Mouse (Mus musculus) layer of hippocampus, adult 18-20 months (tissue): ENCODE data around the gene Slc38a9. TPM values are rescaled to one million over a fixed set of nuclear protein-coding genes. Genes with fewer than 3 reads are reported as not detected.

ENCODE experiments used
- DNase-seq, 2 experiments: peaks; one replicate each; pipeline ENCODE4 v3.0.0; 2022; ENCODE audit warnings: low spot score in 2 of 2
- total RNA-seq, 2 experiments: library from RNA; stranded (reverse); gene quantifications; 2 replicates each; pipeline ENCODE4 v1.2.3; 2021

Slc38a9 gene
- total RNA-seq, 2 experiments from 2014 or later = 24.9 to 26.0 TPM

DNA sequence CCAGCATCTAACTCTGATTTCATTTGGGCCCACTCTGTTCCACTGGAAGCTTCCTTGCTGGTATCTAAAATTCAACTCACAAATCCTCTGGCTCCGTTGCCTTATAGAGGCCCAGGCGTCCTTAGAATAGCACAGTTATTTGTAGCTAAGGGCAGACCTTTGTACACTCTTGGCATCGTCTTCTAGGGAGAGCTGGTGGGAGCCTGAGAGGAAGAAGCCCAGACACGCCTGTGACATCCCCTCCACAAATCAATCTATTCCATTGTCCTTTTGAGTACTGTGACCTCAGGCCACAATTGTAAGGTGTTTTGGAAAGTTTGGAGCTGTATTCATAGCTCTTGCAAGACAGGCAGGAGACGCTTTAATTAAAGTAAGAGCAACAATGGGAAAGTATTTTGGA, 104.0 kb downstream of the Slc38a9 start:
- no peak for DNase-seq

DNA sequence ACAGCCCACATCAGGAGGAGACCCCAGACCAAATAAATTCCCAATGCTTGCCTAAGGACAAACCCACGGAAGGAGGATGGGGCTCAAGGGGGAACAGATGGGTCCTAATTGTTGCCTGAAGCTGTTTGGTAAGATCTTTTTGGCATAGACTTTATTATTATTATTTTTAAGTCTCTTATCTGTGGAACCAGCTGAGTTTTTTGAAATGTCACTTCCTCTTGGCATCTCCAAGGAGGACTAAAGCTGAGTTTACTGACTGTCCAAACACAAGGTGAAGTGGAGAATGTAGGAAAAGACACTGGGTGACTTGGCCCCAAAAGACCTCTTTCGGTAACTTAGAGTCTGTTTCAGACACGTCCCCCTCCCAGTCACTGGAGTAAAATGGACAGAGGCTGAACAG, 105.1 kb downstream of the Slc38a9 start:
- no peak for DNase-seq

DNA sequence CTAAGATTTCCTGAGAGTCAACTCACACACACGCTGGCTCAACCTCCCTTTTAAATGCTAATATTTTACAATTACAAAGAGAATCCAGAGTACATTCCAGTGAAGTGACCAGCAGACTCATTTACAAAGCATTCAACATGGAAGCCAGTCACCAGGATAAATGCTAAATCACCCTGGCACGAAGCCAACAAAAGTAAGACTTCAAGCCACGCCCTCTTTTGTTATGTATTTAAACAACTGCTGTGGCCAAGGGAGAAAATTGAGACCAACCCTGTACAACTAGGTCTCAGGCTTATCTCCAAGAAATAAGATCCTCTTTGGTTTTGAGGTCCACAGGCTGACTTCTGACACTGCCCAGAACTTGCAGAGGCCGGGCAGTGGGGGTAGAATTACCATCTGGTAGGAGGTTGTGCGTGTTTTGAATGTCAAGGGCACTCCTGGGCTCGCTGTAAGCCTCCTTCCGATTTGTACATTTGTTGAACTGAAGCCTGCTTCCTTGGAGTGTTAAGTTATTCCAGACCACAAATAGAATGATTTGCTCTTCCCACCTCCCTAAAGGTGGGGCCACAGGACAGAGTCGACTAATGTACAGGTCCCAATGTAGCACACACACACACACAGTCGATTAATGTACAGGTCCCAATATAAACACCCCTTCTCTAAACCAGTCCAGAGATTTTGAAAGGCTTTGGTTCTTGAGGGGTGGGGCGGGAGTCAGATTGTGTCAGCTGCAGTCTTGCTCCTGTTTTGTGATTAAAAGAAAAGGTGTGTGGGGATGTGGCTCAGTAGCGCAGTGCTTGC, 110.2 kb downstream of the Slc38a9 start:
- DNase-seq = no peak

DNA sequence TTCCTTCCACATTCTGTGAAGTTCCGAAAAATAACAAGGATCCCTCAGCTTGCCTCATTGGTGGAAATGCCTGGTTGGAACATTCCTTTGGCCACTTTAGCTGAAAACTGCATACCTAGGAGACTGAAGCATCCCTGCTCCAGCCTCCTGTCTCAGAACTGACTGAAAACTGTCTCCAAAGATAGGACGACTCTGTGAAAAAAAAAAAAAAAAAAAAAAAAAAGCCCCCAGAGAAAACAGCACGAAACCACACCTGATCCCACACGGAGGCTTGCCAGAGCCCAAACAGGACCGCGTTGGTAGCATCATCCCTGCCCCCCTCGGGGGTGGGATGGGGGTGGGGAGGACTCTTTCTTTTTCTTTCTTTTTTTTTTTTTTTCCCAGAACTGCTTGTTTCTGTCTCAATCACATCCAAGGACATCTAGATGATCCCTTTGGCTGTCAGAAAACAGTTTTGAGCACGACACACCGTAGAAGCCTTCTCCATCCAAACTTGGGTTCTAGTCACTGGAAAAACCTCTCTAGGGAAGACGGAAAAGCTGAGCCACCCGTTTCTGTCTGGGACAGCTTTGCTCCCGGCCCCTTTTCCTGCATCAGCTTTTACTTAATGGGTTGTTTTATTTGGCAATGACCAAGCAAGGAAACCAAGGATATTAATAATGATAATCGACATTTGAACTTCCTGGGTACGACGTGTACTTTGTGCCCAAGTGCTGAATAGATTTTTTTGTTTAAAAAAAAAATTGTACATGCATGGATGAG, 111.1 kb downstream of the Slc38a9 start:
- DNase-seq = no peak

DNA sequence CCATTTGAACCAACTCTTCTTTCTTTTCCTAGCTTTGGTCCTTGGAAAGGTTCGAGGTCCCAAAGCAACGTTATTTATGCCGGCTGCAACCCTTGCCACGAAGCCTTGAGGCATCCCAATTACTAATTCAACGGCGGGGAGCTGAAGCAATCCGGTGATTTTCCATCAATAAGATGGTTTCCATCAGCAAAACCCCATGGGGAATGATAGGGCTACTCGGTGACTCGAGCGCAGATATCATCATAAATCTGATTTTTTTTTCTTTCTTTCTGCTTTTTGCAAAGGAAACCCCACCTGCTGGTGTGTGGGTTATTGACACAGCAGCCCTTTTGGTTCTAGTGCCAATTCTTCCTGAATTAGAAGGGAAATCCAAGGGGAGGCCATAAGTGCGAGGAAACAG, 111.7 kb downstream of the Slc38a9 start:
- DNase-seq = no peak

DNA sequence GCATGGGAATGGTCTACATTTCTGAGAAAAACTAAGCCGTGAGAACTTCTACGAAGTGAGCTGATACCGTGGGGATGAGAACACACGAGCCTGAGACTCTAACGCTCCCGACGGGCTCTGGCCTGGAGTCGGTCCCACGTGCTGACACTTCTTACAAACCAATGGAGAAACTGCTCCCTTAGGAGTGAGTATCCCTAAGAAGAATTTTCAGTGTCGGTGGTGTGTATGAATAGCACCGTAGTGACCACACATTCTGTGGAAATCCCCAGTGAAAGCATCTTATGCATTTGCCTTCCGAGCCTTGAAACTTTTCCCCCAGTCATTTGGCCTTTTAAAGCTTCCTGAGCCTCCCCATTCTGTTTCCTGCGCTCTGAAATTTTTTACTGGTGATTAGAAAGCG, 112.3 kb downstream of the Slc38a9 start:
- no peak for DNase-seq

DNA sequence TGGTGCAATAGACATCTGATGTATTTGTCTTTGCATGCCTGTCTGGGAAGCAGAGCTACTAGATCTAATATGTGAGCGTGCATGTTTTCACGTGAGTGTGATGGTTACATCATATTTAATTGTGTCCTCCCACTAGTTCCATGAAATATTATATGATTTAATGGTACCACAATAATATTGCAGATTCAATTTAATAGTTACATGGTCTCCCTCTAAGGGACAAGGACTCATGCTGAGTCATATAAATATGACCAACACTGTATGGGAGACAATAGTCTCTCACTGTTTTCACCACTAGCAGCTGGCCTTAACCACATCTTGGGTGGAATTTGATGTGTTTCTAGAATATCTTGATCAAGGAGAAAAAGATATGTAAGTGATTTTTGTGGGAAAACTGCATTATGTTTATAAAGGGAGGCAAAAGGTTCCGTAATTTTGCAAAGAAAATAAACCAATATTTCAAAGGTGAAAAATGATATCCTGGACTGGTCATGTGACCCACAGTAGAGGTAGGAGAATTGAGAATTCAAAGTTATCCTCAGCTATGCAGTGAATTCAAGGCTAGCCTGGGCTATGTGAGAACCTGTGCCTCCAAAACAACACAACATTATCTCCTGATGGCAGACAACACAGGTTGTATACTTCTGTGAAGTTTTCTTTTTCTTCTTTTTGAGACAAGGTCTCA, 113.6 kb downstream of the Slc38a9 start:
- no peak for DNase-seq

DNA sequence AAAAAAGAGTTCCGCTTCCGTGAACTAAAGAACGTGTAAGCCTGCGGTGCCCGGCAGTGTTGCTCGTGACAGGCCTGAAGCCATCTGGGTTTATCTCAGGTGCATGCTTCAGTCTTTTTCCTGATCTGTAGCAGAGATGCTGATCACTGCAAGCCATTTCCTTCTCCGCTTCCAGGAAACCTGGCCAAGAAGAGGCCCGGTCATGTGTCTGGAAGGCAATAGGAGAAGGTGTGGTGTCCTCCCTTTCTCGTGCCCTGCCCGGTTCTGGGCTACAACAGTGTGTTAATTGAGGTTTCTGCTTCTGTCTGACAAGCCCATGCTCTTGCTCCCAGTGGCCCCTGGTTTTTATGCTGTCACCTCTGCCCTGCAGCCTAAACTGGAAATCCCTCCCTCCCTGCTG, 115.3 kb downstream of the Slc38a9 start:
- DNase-seq = no peak

DNA sequence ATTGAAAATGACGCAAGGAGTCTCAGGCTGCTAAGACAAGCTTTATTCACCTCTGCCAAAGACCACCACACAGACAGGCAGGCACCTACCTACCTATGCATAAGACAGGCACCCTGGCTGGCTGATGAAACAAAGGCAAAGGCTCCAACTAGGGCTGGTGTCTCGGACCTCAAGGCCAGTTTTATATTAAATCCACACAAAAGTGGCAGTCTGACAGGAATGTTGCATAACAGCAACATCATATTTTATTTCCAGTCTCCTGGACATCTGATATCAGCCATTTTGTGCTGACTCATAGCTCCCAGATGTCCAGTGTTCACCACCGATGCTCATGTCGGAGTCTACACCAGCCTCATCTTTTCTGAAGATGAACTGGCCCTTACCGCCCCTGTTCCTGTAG, 117.9 kb downstream of the Slc38a9 start:
- DNase-seq = no peak

DNA sequence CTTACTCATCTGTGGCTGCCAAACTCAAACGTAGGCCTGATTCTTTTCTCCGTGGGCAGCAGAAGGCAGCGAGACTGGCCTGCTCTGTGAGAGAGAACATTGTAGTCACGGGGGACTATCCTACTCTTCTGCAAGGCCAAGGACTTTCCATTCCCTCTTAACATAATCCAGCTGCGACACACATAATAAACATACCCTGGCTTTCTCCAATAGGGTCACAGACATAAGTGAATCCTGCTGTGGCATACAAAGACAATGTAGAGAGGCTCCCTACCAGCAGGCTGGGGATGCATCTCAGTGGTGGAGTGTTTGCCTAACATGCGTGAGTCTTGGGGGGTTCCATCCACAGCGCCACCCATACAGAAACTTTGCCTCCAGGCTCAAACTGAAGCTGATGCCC, 124.8 kb downstream of the Slc38a9 start:
- DNase-seq = no peak

DNA sequence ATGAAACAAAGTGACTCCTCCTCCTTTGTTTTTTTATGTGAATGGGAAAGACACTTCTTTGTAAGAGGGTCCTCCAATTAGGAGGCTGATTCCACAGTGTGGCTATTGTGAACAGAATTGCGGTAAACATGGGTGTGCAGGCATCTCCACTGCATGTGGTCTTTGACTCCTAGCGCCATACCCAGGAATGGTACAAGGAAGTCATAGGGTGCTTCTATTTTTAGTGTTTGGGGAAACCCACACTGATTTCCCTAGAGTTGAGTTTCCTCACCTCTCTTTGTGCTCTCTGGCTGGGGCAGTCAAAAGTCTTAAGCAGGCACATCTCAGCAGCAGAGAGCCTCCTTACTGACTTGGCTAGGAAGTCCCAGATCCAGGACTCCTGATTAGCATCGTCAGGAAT, 125.6 kb downstream of the Slc38a9 start:
- no peak for DNase-seq

DNA sequence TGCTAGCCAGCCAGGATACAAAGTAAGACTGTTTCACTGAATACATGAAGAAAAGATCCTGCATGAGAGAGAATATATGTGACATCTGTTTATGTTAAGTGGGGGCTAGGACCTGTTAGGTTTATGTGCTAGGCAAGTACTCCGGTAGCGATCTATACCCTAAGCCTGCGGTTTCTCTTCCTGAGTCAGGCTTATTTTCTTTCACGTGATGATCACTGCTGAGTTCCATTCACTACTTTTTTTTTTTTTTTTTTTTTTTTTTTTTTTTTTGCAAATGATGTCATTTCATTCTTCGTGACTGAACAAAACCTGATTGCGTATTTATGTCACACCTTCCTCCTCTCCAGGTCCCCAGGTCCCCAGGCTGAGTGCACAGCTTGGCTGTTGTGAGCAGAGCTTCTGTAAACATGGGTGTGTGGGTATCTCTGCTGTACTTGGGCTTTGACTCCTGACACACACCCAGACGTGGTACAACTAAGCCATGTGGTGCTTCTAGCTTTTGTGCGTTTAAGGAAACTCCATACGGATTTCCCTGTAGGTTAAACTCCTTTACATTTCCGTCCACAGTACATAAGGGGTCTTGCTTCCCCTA, 126.5 kb downstream of the Slc38a9 start:
- no peak for DNase-seq

Other genes with a start within 250 kb of the Slc38a9 start
- 10 to 100 TPM; 75.8 to 84.6 TPM for gene Il6st, start 196.7 kb upstream of the Slc38a9 start, total RNA-seq
- under 1 TPM in 1 of 2 experiments, not detected in 1; 0.38 TPM for gene Il31ra, start 66.4 kb upstream of the Slc38a9 start, total RNA-seq
- gene Ddx4, start 8.3 kb upstream of the Slc38a9 start, total RNA-seq = 1 to 10 TPM; 1.6 to 2.0 TPM
- gene Plpp1, start 140.0 kb downstream of the Slc38a9 start, total RNA-seq = 10 to 100 TPM; 25.7 to 27.7 TPM